Mouse (Mus musculus) neural tube, embryonic 11.5 days (tissue): Measurements from ENCODE around the gene Gtdc1. TPM values are rescaled to one million over a fixed set of nuclear protein-coding genes. Genes with fewer than 3 reads are reported as not detected.

Experiments
- ATAC-seq: fragments of 200-750 bp; cut with Nextera tagmentation; 2 replicates; pipeline ENCODE4 v1.8.0; 2017; ENCODE audit warnings: moderate number of reproducible peaks, mild to moderate bottlenecking, moderate TSS enrichment, moderate library complexity; ENCODE audit not compliant: insufficient read depth, low FRiP score, low TSS enrichment
- DNase-seq: peaks from one replicate; pipeline ENCODE4 v3.0.0-alpha.2; 2015; ENCODE audit warnings: low spot score
- H3K27ac ChIP-seq: fragments of 300-500 bp; sonication (generic); 2 replicates; pipeline ENCODE4 v1.5.1; 2014; ENCODE audit warnings: low read depth, mild to moderate bottlenecking, low read length
- H3K27me3 ChIP-seq: fragments of 300-500 bp; sonication (generic); 2 replicates; pipeline ENCODE4 v1.6.1; 2014; ENCODE audit warnings: mild to moderate bottlenecking, low read length, mixed read lengths; ENCODE audit not compliant: control insufficient read depth, insufficient read depth
- H3K36me3 ChIP-seq: fragments of 300-500 bp; sonication (generic); 2 replicates; pipeline ENCODE4 v1.6.1; 2014; ENCODE audit warnings: mild to moderate bottlenecking, low read length, moderate library complexity, mixed read lengths; ENCODE audit not compliant: control insufficient read depth, insufficient read depth
- H3K4me1 ChIP-seq: fragments of 300-500 bp; sonication (generic); 2 replicates; pipeline ENCODE4 v1.6.1; 2014; ENCODE audit warnings: low read length, mixed read lengths; ENCODE audit not compliant: control insufficient read depth, insufficient read depth
- H3K4me2 ChIP-seq: fragments of 300-500 bp; sonication (generic); 2 replicates; pipeline ENCODE4 v1.6.1; 2014; ENCODE audit warnings: low read depth, mild to moderate bottlenecking, moderate library complexity
- H3K4me3 ChIP-seq: fragments of 300-500 bp; sonication (generic); 2 replicates; pipeline ENCODE4 v1.5.1; 2014; ENCODE audit warnings: low read depth, low read length
- H3K9ac ChIP-seq: fragments of 300-500 bp; sonication (generic); 2 replicates; pipeline ENCODE4 v1.6.1; 2014; ENCODE audit warnings: mild to moderate bottlenecking, low read length
- H3K9me3 ChIP-seq: fragments of 300-500 bp; sonication (generic); 2 replicates; pipeline ENCODE4 v1.6.1; 2016; ENCODE audit warnings: low read length; ENCODE audit not compliant: control insufficient read depth
- WGBS: fragments of 180-500 bp; shearing (Covaris S2); extraction: QIAGEN DNeasy Blood & Tissue Kit; methylation state at CpG from one replicate; pipeline ENCODE4 v1.1.7; 2014; 5-methylcytosine and 5-hydroxymethylcytosine counted together
- polyA plus RNA-seq: library from polyadenylated mRNA; unstranded; fragments of >200 nt; fragmentation: Nextera tagmentation; extraction: Ambion mirVana; gene quantifications from 2 replicates; pipeline ENCODE4 v1.2.1, GENCODE M21; 2014

Gtdc1 gene
- polyA plus RNA-seq, 1 experiment from 2014 or later = 9.5 TPM

- no peak overlapping the region for H3K4me3 ChIP-seq
- no peaks in the 10 kb centered on the region for H3K36me3 ChIP-seq
- H3K4me2 ChIP-seq = no peak overlapping the region
- DNase-seq (no peak), ATAC-seq (no peak)
- H3K9me3 ChIP-seq = no peaks in the 10 kb centered on the region
- H3K27ac ChIP-seq = no peak overlapping the region
- WGBS = 88% methylated on average over 3 of the region's 3 CpGs
- no peaks in the 10 kb centered on the region for H3K27me3 ChIP-seq
- no peaks in the 10 kb centered on the region for H3K4me1 ChIP-seq
- H3K9ac ChIP-seq = no peak overlapping the region
These were observed 3.5 kb upstream of the Gtdc1 start for GRCm38 (mm10) chr2:44930951-44931350.

- H3K4me2 ChIP-seq = no peak overlapping the region
- no peaks in the 10 kb centered on the region for H3K9me3 ChIP-seq
- DNase-seq (no peak), ATAC-seq (no peak)
- H3K9ac ChIP-seq = no peak overlapping the region
- H3K27ac ChIP-seq = no peak overlapping the region
- H3K4me3 ChIP-seq = no peak overlapping the region
- H3K4me1 ChIP-seq = 0 out of 2 replicates have a peak, but pooled peaks cover 2% of the 10 kb centered on the region
- no peaks in the 10 kb centered on the region for H3K27me3 ChIP-seq
- WGBS = 84% methylated on average over 3 of the region's 3 CpGs
- H3K36me3 ChIP-seq = no peaks in the 10 kb centered on the region
These were observed 1.2 kb upstream of the Gtdc1 start for GRCm38 (mm10) chr2:44928631-44929030.

GRCm38 (mm10) chr2:44926683-44927481 lies 575 bp downstream of the Gtdc1 start:
- peak overlapping the region; percentile 69 for H3K9ac ChIP-seq
- no peaks in the 10 kb centered on the region for H3K27me3 ChIP-seq
- H3K9me3 ChIP-seq = no peaks in the 10 kb centered on the region
- peak; percentile 97 for ATAC-seq
- peak overlapping the region; percentile 68 for H3K4me2 ChIP-seq
- H3K4me3 ChIP-seq = peak overlapping the region; percentile 76
- peak overlapping the region; percentile 74 for H3K27ac ChIP-seq
- WGBS = 1% methylated on average over 50 of the region's 95 CpGs
- 0 out of 2 replicates have a peak, but pooled peaks cover 2% of the 10 kb centered on the region for H3K4me1 ChIP-seq
- DNase-seq = peak; percentile 95
- H3K36me3 ChIP-seq = no peaks in the 10 kb centered on the region

- H3K4me2 ChIP-seq = peak overlapping the region; percentile 68
- H3K27me3 ChIP-seq = no peaks in the 10 kb centered on the region
- no peaks in the 10 kb centered on the region for H3K36me3 ChIP-seq
- H3K9me3 ChIP-seq = no peaks in the 10 kb centered on the region
- WGBS = under 1% methylated on average over 17 of the region's 17 CpGs
- peak overlapping the region; percentile 76 for H3K4me3 ChIP-seq
- DNase-seq (no peak), ATAC-seq (no peak)
- H3K4me1 ChIP-seq = 0 out of 2 replicates have a peak, but pooled peaks cover 2% of the 10 kb centered on the region
- H3K27ac ChIP-seq = peak overlapping the region; percentile 74
- peak overlapping the region; percentile 58 for H3K9ac ChIP-seq
These were observed 1.2 kb downstream of the Gtdc1 start for GRCm38 (mm10) chr2:44926167-44926682.

- H3K4me2 ChIP-seq = no peak overlapping the region
- H3K36me3 ChIP-seq = no peaks in the 10 kb centered on the region
- no peaks in the 10 kb centered on the region for H3K27me3 ChIP-seq
- no peaks in the 10 kb centered on the region for H3K9me3 ChIP-seq
- H3K9ac ChIP-seq = no peak overlapping the region
- ATAC-seq (no peak), DNase-seq (no peak)
- H3K4me1 ChIP-seq = 0 out of 2 replicates have a peak, but pooled peaks cover 2% of the 10 kb centered on the region
- no peak overlapping the region for H3K4me3 ChIP-seq
- no peak overlapping the region for H3K27ac ChIP-seq
These were observed 2.8 kb downstream of the Gtdc1 start for GRCm38 (mm10) chr2:44924618-44925017.

GRCm38 (mm10) chr2:44923056-44923883 lies 4.2 kb downstream of the Gtdc1 start:
- no peaks in the 10 kb centered on the region for H3K36me3 ChIP-seq
- DNase-seq (no peak), ATAC-seq (no peak)
- H3K27ac ChIP-seq = no peak overlapping the region
- no peaks in the 10 kb centered on the region for H3K9me3 ChIP-seq
- no peaks in the 10 kb centered on the region for H3K27me3 ChIP-seq
- no peak overlapping the region for H3K4me2 ChIP-seq
- H3K4me3 ChIP-seq = no peak overlapping the region
- no peak overlapping the region for H3K9ac ChIP-seq
- 93% methylated on average over 8 of the region's 8 CpGs for WGBS
- 0 out of 2 replicates have a peak, but pooled peaks cover 2% of the 10 kb centered on the region for H3K4me1 ChIP-seq

GRCm38 (mm10) chr2:44922500-44922899 lies 5.0 kb downstream of the Gtdc1 start:
- H3K36me3 ChIP-seq = no peaks in the 10 kb centered on the region
- whole genome bisulfite sequencing = 89% methylated on average over 2 of the region's 2 CpGs

GRCm38 (mm10) chr2:44920471-44920870 lies 7.0 kb downstream of the Gtdc1 start:
- no peak for ATAC-seq
- H3K9me3 ChIP-seq = no peaks in the 10 kb centered on the region
- DNase-seq = no peak
- H3K36me3 ChIP-seq = no peaks in the 10 kb centered on the region
- WGBS = 86% methylated on average over 3 of the region's 3 CpGs
- no peak overlapping the region for H3K4me2 ChIP-seq
- no peaks in the 10 kb centered on the region for H3K4me1 ChIP-seq
- H3K4me3 ChIP-seq = no peak overlapping the region
- no peaks in the 10 kb centered on the region for H3K27me3 ChIP-seq
- no peak overlapping the region for H3K9ac ChIP-seq
- H3K27ac ChIP-seq = no peak overlapping the region

More at GRCm38 (mm10) chr2:44922500-44922899, 5.0 kb downstream of the Gtdc1 start:
- H3K4me1 ChIP-seq = 0 out of 2 replicates have a peak, but pooled peaks cover 2% of the 10 kb centered on the region
- no peak for ATAC-seq
- no peak overlapping the region for H3K4me2 ChIP-seq
- no peak overlapping the region for H3K9ac ChIP-seq
- DNase-seq = no peak
- no peaks in the 10 kb centered on the region for H3K9me3 ChIP-seq
- H3K4me3 ChIP-seq = no peak overlapping the region
- no peaks in the 10 kb centered on the region for H3K27me3 ChIP-seq
- no peak overlapping the region for H3K27ac ChIP-seq
